Mouse (Mus musculus): ENCODE results near the gene Nptx1.

DNA sequence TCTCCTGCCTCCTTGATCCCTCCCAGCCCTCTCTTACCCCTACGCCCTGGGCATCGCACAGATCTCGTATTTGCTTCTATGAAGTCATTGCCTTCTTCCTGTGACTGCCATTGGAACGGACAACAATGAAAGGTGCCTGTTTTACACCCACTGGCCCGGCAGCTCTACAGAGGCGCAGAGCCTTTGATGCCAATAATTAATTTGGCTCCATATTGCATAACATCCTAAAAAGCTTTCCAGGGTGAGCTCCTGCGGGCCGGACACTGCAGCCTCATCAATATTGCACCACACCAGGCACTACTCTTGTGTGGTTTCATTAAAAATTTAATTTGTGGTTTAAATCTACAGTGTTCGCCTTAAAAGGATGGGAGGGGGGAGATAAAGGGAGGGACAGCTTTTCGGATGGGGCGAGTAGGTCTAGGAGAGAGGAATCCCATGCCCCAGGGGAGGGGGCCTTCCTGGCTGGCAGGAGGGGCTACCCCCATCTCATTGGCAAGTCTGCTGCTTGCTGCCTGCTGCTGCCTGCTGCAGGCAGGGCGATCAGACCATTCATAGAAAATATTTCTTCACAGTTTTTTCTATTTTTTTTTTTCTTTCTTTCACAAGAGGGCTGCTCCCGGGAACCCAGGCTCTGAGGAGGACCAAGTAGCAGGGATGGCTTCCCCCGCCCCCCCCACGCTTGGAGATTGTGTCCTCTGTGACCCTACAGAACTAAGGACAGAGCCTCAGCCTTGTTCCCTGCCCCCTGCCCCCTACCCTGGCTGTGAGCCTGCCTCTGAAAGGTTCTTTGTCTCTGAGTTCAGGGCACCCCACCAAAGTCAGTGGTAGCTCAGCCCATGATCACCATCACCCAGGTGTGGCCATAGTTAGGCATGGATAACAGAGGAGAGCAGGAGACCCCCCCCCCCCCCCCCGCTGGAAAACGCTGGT lies 10.7 kb upstream of the Nptx1 start:
- TF ChIP-seq CTCF (IDR thresholded peaks at IDR 0.05; ENCODE audit: low read depth) (no peak), EP300 (IDR thresholded peaks at IDR 0.05; ENCODE audit: low read depth) (no peak)

Measured in liver, postnatal 0 days (tissue).